14 mouse cellular contexts compared by ENCODE assay signal in genomic region chr10:54038180-54038579, GRCm38 (mm10). TPM values are rescaled to one million over a fixed set of nuclear protein-coding genes. Genes with fewer than 3 reads are reported as not detected.
DNase-seq lines count a peak whose midpoint lies in the region; ATAC-seq and TF ChIP-seq lines count a peak whose summit lies in the region.
"Had no signal": no experiment of that assay in that cellular context is flagged by ENCODE, and none has a peak within 500 bp of the region (broad histone marks: within the 10 kb centered on the region; RNA-seq: fewer than 3 reads in every experiment).

No protein-coding gene starts in this region.

- no peak for TF ChIP-seq EP300 in heart, postnatal 0 days (IDR thresholded peaks at IDR 0.05; ENCODE audit: low read depth)

- no peaks in the 10 kb centered on the region for H3K27me3 ChIP-seq in heart, postnatal 0 days (ENCODE audit: control insufficient read depth, insufficient read depth, low read length)
- H3K27me3 ChIP-seq in midbrain, embryonic 10.5 days (ENCODE audit: low read depth, poor library complexity, severe bottlenecking), result no peaks in the 10 kb centered on the region
- H3K27me3 ChIP-seq: forebrain, embryonic 12.5 days had no signal

- H3K9ac ChIP-seq in heart, postnatal 0 days (replicated peaks; ENCODE audit: low read depth, low read length), result no peak overlapping the region
- H3K9ac ChIP-seq: forebrain, embryonic 12.5 days had no signal

- peak overlapping the region; percentile 3; the same call in 1 of the 2 replicates for H3K4me2 ChIP-seq in heart, postnatal 0 days (ENCODE audit: low read depth, low read length)
- H3K4me2 ChIP-seq: forebrain, embryonic 12.5 days had no signal

- H3K4me1 ChIP-seq in lung, adult 2 months (ENCODE audit: control insufficient read depth, insufficient read depth, low read length), result peaks cover 17% of the 10 kb centered on the region
- H3K4me1 ChIP-seq in heart, postnatal 0 days (ENCODE audit: control insufficient read depth, insufficient read depth), result peaks cover 29% of the 10 kb centered on the region
- H3K4me1 ChIP-seq in midbrain, embryonic 10.5 days, result no peaks in the 10 kb centered on the region
- H3K4me1 ChIP-seq: forebrain, embryonic 12.5 days had no signal

- DNase-seq in lung, postnatal 36 days, result peak; percentile 27
- DNase-seq in lung, adult 2 months, result no peak
- no peak for DNase-seq in heart, postnatal 0 days (ENCODE audit: low spot score)
- DNase-seq in frontal cortex, postnatal 36 days (ENCODE audit: low spot score in 2 of 2), result no peak
- no peak for DNase-seq in midbrain, embryonic 10.5 days (ENCODE audit: low spot score)
- DNase-seq: adrenal gland, adult 8-10 months; cerebellum, adult 11 months; left cerebral cortex, postnatal 4 days; thymus, postnatal 25 days had no signal

- H3K36me3 ChIP-seq in heart, postnatal 0 days (replicated peaks; ENCODE audit: control insufficient read depth, insufficient read depth, low read length), result no peaks in the 10 kb centered on the region
- H3K36me3 ChIP-seq in midbrain, embryonic 10.5 days, result no peaks in the 10 kb centered on the region
- H3K36me3 ChIP-seq: forebrain, embryonic 12.5 days had no signal

- peak overlapping the region; percentile 52; the same call in 1 of the 2 replicates for H3K27ac ChIP-seq in heart, postnatal 0 days (ENCODE audit: low read depth)
- H3K27ac ChIP-seq in midbrain, embryonic 10.5 days (replicated peaks), result no peak overlapping the region
- H3K27ac ChIP-seq: forebrain, embryonic 12.5 days had no signal

- H3K4me3 ChIP-seq in lung, adult 2 months (replicated peaks; ENCODE audit: extremely low read depth, low read depth, low read length), result no peak overlapping the region
- no peak overlapping the region for H3K4me3 ChIP-seq in heart, postnatal 0 days (ENCODE audit: low read depth, low read length)
- H3K4me3 ChIP-seq in midbrain, embryonic 10.5 days, result no peak overlapping the region
- H3K4me3 ChIP-seq: forebrain, embryonic 12.5 days had no signal

- TF ChIP-seq CTCF in lung, adult 2 months (IDR thresholded peaks at IDR 0.05; ENCODE audit: insufficient read depth, low read length), result no peak
- TF ChIP-seq CTCF in heart, postnatal 0 days (IDR thresholded peaks at IDR 0.05; ENCODE audit: low read depth), result no peak

- no peak for TF ChIP-seq POLR2A in lung, adult 2 months (IDR thresholded peaks at IDR 0.05; ENCODE audit: borderline replicate concordance, extremely low read depth, low read depth, low read length)

- ATAC-seq in erythroblast, adult 5-6 weeks (replicated peaks; ENCODE audit: low FRiP score, poor library complexity, severe bottlenecking), result peak; percentile 69
- no peak for ATAC-seq in heart, postnatal 0 days (ENCODE audit: insufficient read depth, low read depth)
- ATAC-seq in megakaryocyte progenitor cell, adult 5-6 weeks (replicated peaks; ENCODE audit: poor library complexity), result peak; percentile 47
- no peak for ATAC-seq in CD4-positive, CD25-positive, alpha-beta regulatory T cell, adult 4 months
- ATAC-seq: inflammation-experienced regulatory T-cells, adult 6 months had no signal

- WGBS in lung, adult 2 months, result 51% methylated on average over 5 of the region's 5 CpGs
- WGBS in heart, postnatal 0 days, result 8% methylated on average over 5 of the region's 5 CpGs
- WGBS in midbrain, embryonic 10.5 days, result 87% methylated on average over 5 of the region's 5 CpGs

- H3K9me3 ChIP-seq in heart, postnatal 0 days (replicated peaks; ENCODE audit: control insufficient read depth, low read length), result no peaks in the 10 kb centered on the region
- no peaks in the 10 kb centered on the region for H3K9me3 ChIP-seq in midbrain, embryonic 10.5 days (replicated peaks)
- H3K9me3 ChIP-seq: forebrain, embryonic 12.5 days had no signal

RNA-seq across cellular contexts. Expression of gene Man1a, which starts 38.2 kb away (rescaled TPM):
- polyA plus RNA-seq in lung, adult 2 months (2012; rRNA removed), result 13.2 and 15.1 TPM in 2 replicates
- total RNA-seq in erythroblast, adult 5-6 weeks (2015; ENCODE audit: low replicate concordance), result 127 and 129 TPM in 2 replicates
- total RNA-seq in erythroblast, adult 5-6 weeks (2017; ENCODE audit: low replicate concordance), result 163 and 164 TPM in 2 replicates
- 17.6 and 23.1 TPM in 2 replicates for total RNA-seq in heart, postnatal 0 days (2014; rRNA removed; ENCODE audit: low replicate concordance)
- polyA plus RNA-seq in heart, postnatal 0 days (2015; fragmentation: Nextera tagmentation; extraction: Ambion mirVana), result 3.3 and 3.5 TPM in 2 replicates
- 88.8 and 91.9 TPM in 2 replicates for total RNA-seq in megakaryocyte progenitor cell, adult 5-6 weeks (2015)
- 58.2 and 75.7 TPM in 2 replicates for total RNA-seq in megakaryocyte progenitor cell, adult 5-6 weeks (2017)
- 10 to 100 TPM; 19.9 to 25.9 TPM for polyA plus RNA-seq in CD4-positive, CD25-positive, alpha-beta regulatory T cell, adult 4 months (2017; shearing (Covaris generic))
- polyA plus RNA-seq in midbrain, embryonic 10.5 days (2016; fragmentation: Nextera tagmentation; extraction: Ambion mirVana), result 1.3 TPM in 2 replicates

Comparison
In these comparisons a context has a peak if more than half of its experiments do, and no peak if none do; other contexts are left out.
1. ATAC-seq: peak in erythroblast, adult 5-6 weeks (single experiment) and megakaryocyte progenitor cell, adult 5-6 weeks (single experiment); none in heart, postnatal 0 days (single experiment) and CD4-positive, CD25-positive, alpha-beta regulatory T cell, adult 4 months (single experiment).